Mouse (Mus musculus) liver, postnatal 0 days (tissue): ENCODE data around the gene Ip6k1.

Experiments
- CTCF ChIP-seq: sonication (generic); IDR thresholded peaks from 2 replicates; pipeline ENCODE4 v1.5.1; 2016; ENCODE audit warnings: antibody characterized with exemption, low read depth
- EP300 ChIP-seq: IDR thresholded peaks from 2 replicates; pipeline ENCODE4 v1.6.1; 2016; ENCODE audit warnings: antibody characterized with exemption, low read depth, mild to moderate bottlenecking

GRCm38 (mm10) chr9:108095518-108095917, 93.2 kb downstream of the Ip6k1 start:
- TF ChIP-seq EP300 (no peak), CTCF (peak; percentile 90)
